Mouse (Mus musculus) erythroblast, embryonic 14.5 days (primary cell): ENCODE measurements around the gene Map4k4. TPM values are rescaled to one million over a fixed set of nuclear protein-coding genes. Genes with fewer than 3 reads are reported as not detected.

Source experiments
- H3K27me3 ChIP-seq: 2 replicates; pipeline ENCODE4 v1.6.1; 2012; ENCODE audit warnings: inconsistent platforms; ENCODE audit not compliant: control insufficient read depth
- H3K36me3 ChIP-seq: 2 replicates; pipeline ENCODE4 v1.6.1; 2012; ENCODE audit warnings: mild to moderate bottlenecking, inconsistent platforms; ENCODE audit not compliant: control insufficient read depth
- H3K4me1 ChIP-seq: 2 replicates; pipeline ENCODE4 v1.6.1; 2012; ENCODE audit warnings: inconsistent platforms; ENCODE audit not compliant: control insufficient read depth
- H3K4me3 ChIP-seq: replicated peaks from 2 replicates; pipeline ENCODE3; 2012; ENCODE audit warnings: moderate library complexity, mild to moderate bottlenecking, inconsistent platforms
- H3K9me3 ChIP-seq: 2 replicates; pipeline ENCODE4 v1.6.1; 2012; ENCODE audit warnings: low read length, inconsistent platforms, mixed read lengths; ENCODE audit not compliant: control insufficient read depth
- GATA1 ChIP-seq: IDR thresholded peaks from 2 replicates; pipeline ENCODE4 v1.6.1; 2012; ENCODE audit warnings: low read length, inconsistent platforms, mixed read lengths
- TAL1 ChIP-seq: IDR thresholded peaks from 3 replicates; pipeline ENCODE4 v1.6.1; 2012; ENCODE audit warnings: low read length, inconsistent platforms, mixed read lengths
- polyA plus RNA-seq: library from polyadenylated mRNA; stranded (reverse); fragments of >175 nt; gene quantifications from 2 replicates; pipeline ENCODE4 v1.2.3, GENCODE M21; 2012

Gene Map4k4
- polyA plus RNA-seq, 1 experiment: 0.12 TPM

GRCm38 (mm10) chr1:39868825-39869571 lies 31.7 kb upstream of the Map4k4 start:
- Histone ChIP-seq H3K4me1 (peaks cover 21% of the 10 kb centered on the region), H3K27me3 (no peaks in the 10 kb centered on the region), H3K36me3 (no peaks in the 10 kb centered on the region), H3K9me3 (no peaks in the 10 kb centered on the region; the same call in 1 of the 2 replicates), H3K4me3 (no peak overlapping the region)
- TF ChIP-seq GATA1: no peak
- no peak for TF ChIP-seq TAL1

- Histone ChIP-seq H3K4me3 (no peak overlapping the region), H3K36me3 (no peaks in the 10 kb centered on the region), H3K9me3 (no peaks in the 10 kb centered on the region; the same call in 1 of the 2 replicates), H3K4me1 (peaks cover 21% of the 10 kb centered on the region), H3K27me3 (no peaks in the 10 kb centered on the region)
- no peak for TF ChIP-seq GATA1
- no peak for TF ChIP-seq TAL1
Observed at GRCm38 (mm10) chr1:39869721-39870201, 31.0 kb upstream of the Map4k4 start.

GRCm38 (mm10) chr1:39877981-39878380 lies 22.7 kb upstream of the Map4k4 start:
- H3K4me1 ChIP-seq: no peaks in the 10 kb centered on the region
- no peaks in the 10 kb centered on the region for H3K9me3 ChIP-seq
- TF ChIP-seq TAL1 (no peak), GATA1 (no peak)
- H3K36me3 ChIP-seq: no peaks in the 10 kb centered on the region
- no peaks in the 10 kb centered on the region for H3K27me3 ChIP-seq
- H3K4me3 ChIP-seq: no peak overlapping the region

GRCm38 (mm10) chr1:39882505-39882904 lies 18.2 kb upstream of the Map4k4 start:
- Histone ChIP-seq H3K36me3 (no peaks in the 10 kb centered on the region), H3K9me3 (no peaks in the 10 kb centered on the region), H3K4me1 (no peaks in the 10 kb centered on the region), H3K4me3 (no peak overlapping the region), H3K27me3 (no peaks in the 10 kb centered on the region)
- no peak for TF ChIP-seq GATA1
- TF ChIP-seq TAL1: no peak

GRCm38 (mm10) chr1:39884803-39885515 lies 15.8 kb upstream of the Map4k4 start:
- Histone ChIP-seq H3K27me3 (no peaks in the 10 kb centered on the region), H3K4me1 (no peaks in the 10 kb centered on the region), H3K36me3 (no peaks in the 10 kb centered on the region), H3K9me3 (no peaks in the 10 kb centered on the region), H3K4me3 (no peak overlapping the region)
- TF ChIP-seq TAL1 (no peak), GATA1 (no peak)

- Histone ChIP-seq H3K4me3 (no peak overlapping the region), H3K27me3 (no peaks in the 10 kb centered on the region)
- TF ChIP-seq TAL1 (no peak), GATA1 (no peak)
Observed at GRCm38 (mm10) chr1:39887997-39888396, 12.7 kb upstream of the Map4k4 start.

GRCm38 (mm10) chr1:39889429-39889828 lies 11.3 kb upstream of the Map4k4 start:
- TF ChIP-seq GATA1 (no peak), TAL1 (no peak)
- Histone ChIP-seq H3K4me3 (no peak overlapping the region), H3K36me3 (no peaks in the 10 kb centered on the region), H3K27me3 (no peaks in the 10 kb centered on the region), H3K4me1 (no peaks in the 10 kb centered on the region), H3K9me3 (no peaks in the 10 kb centered on the region)

More at GRCm38 (mm10) chr1:39887997-39888396, 12.7 kb upstream of the Map4k4 start:
- Histone ChIP-seq H3K36me3 (no peaks in the 10 kb centered on the region), H3K9me3 (no peaks in the 10 kb centered on the region), H3K4me1 (no peaks in the 10 kb centered on the region)

GRCm38 (mm10) chr1:39889973-39890372 lies 10.7 kb upstream of the Map4k4 start:
- Histone ChIP-seq H3K4me1 (no peaks in the 10 kb centered on the region), H3K9me3 (no peaks in the 10 kb centered on the region), H3K36me3 (no peaks in the 10 kb centered on the region), H3K27me3 (no peaks in the 10 kb centered on the region), H3K4me3 (no peak overlapping the region)
- TF ChIP-seq GATA1: no peak
- TF ChIP-seq TAL1: no peak

- H3K36me3 ChIP-seq: no peaks in the 10 kb centered on the region
- no peaks in the 10 kb centered on the region for H3K9me3 ChIP-seq
- H3K27me3 ChIP-seq: peaks cover 5% of the 10 kb centered on the region; the same call in 1 of the 2 replicates
- TF ChIP-seq TAL1: no peak
- no peak for TF ChIP-seq GATA1
- no peak overlapping the region for H3K4me3 ChIP-seq
- no peaks in the 10 kb centered on the region for H3K4me1 ChIP-seq
Observed at GRCm38 (mm10) chr1:39893153-39893880, 7.4 kb upstream of the Map4k4 start.
